Mouse (Mus musculus) frontal cortex, postnatal 14 days (tissue): ENCODE results near the gene Spink8.
"Not testable (repeated sequence)": the region's sequence is repeated elsewhere in the genome, so short reads cannot be mapped to it uniquely, and the experiment has no call there.

Experiments
- DNase-seq, 2 experiments: peaks; one replicate each; pipeline ENCODE4 v3.0.0; 2022; ENCODE audit warnings: low spot score in 2 of 2

Spink8 gene

GRCm38 (mm10) chr9:109811980-109812379 is at the start of gene Spink8:
Gene Spink8 (plus strand): TSS chr9:109812280.
- DNase-seq, result no peak

GRCm38 (mm10) chr9:109766841-109767240 is 45.2 kb upstream of the Spink8 start:
- not testable (repeated sequence) for DNase-seq

DNA sequence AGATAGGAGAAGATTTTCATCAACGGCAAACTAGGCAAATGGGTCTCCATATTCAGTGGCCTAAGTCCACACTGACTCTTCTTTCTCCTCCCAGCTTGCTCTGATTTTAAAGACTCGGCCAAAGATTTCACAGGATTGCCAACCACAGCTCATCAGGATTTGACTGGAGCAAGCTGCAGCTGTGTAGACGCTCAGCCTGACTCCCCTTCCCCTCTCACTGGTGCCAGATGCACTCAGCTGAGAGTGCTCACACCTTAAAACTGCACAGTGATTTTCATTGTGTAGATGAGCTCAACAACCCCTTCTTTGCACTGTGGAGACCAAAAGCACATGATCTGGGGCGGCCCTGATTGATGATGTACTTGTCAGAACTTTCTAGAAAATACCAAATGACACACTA is 21.5 kb upstream of the Spink8 start, which contains the start of gene Fbxw27:
Gene Fbxw27 (minus strand): TSS at position 101 of the 400 bp plus-strand sequence.
- not testable (repeated sequence) for DNase-seq

DNA sequence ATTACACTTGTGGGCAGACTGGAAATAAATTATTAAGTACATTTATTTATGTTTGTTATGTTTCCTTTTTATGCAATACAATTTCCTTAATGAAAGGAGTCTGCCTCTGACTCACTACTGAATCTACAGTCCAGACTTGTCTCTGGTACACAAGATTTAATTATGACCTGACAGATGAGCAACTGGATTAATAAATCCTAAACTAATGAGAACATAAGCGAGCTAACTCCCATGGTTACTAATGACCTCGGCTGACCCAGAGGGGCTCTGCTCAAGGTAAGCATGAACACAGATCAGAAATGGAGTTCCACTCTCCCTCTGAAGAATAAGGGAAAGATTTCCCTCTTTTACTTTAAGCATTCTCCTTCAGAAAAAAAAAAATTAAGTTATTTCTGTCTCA is 16.9 kb upstream of the Spink8 start:
- DNase-seq, result no peak

GRCm38 (mm10) chr9:109795811-109796210 is 16.3 kb upstream of the Spink8 start:
- no peak for DNase-seq

DNA sequence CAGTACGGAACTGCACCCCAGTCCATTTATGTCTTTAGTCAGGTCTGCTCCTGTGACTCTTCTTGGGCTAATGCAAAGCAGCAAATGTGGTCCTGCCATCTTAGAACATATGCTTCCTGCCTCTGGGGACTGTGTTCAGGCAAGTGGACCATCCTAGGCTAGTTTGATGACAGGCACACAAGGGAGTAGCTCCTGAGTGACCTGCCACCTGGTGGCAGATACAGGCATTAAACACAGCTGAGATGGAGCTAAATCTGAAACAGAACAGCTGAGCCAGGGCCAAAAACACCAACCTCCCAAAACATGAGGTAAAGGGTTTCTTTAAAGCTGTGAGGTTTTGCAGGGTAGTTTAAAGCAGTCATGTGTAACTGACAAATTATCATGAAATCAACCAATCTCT is 14.0 kb upstream of the Spink8 start:
- DNase-seq, result no peak

DNA sequence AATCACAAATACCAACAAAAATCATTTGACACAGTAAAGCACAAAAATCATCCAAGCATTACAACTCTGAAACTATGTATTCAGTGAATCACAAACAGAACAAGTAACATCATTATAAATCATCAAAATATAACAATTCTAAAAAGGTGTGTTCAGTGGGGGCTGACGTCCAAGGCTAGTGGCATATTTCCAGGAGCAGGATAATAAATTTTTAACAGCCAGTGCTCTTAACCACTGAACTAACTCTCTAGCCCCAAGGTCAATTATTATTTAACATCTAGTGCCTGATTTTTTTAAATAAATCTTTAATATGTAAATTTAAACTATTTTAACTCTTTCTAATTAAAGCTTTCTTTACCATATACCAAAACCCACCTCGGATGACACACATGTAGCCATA is 6.5 kb upstream of the Spink8 start:
- DNase-seq, result not testable (repeated sequence)

DNA sequence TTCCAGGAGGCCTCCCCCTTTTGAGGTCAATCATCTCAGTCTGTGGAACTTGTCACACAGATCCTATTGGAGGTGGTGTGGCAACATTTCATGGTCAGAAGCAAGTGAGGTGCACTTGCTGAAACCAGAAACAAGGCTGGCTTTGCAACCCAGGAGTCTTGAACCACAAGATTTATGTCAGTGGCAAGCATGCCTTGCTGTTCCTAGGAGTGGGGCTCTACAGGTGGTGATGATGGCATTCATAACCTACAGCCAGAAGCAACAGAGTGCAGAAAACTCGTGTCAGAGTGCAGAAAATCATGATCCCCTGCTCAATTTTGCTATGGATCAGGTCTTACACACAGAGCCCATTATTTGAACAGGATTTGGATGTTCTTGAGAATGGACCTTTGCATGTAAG is 5.8 kb upstream of the Spink8 start:
- no peak for DNase-seq

GRCm38 (mm10) chr9:109806695-109807293 is 5.3 kb upstream of the Spink8 start:
- no peak for DNase-seq

DNA sequence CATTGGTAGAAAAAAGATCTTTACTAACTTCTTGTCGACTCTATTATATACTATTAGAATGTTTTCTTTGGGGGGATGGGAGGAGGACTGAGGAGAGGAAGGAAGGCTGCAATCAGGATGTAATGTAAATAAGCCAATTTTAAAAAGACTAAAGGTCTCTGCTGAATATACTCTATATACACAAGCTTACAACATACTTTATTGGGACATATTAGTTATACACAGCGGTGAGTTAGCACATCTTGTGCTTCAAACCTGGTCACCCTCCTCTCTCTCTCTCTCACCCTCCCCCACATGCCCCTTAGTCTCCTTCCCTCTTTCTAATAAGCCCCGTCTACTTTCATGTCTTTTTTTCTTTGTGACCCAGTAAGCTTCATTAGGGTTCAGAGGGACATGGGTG is 4.2 kb upstream of the Spink8 start:
- DNase-seq, result no peak

DNA sequence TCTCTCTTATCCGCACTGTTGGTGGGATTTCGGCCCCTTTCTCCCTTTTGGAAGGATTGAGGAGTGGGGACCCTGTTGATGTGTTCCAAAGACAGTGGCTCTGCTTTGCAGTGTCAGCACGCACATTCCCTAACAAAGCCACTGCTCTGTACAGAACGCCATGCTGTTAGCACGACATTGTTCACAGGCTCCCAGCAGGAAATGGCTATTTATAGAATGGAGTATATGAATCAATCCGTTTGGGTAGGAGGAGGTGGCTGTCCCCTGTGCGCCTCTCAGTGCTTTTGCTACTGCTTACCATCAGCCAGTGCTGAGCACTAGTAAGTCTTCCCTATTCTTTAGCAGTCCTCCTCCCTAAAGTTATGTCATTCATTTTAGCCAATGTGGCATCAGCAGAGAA is 1.3 kb downstream of the Spink8 start:
- no peak for DNase-seq

DNA sequence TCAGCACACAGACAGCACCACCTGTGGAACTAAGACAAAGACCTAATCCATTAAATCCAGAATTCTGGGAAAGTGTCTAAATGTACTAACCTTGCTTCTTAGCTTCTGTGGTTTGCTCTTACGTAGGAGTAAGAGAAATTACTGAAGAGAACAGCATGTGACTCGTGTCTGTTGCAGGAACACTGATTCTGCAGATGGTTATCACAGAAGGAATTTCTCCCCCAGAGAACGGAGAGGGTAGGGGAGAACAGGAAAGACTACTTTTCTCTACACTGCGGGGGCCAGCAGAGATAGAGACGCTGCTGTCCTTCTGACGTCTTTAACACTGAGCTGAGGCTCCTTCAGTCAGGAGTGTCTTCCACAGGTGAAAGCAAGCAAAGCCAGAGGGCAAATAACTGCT is 4.3 kb downstream of the Spink8 start:
- DNase-seq, result no peak

- no peak for DNase-seq
These were observed 13.7 kb downstream of the Spink8 start for GRCm38 (mm10) chr9:109825739-109826138.

GRCm38 (mm10) chr9:109826181-109826580 is 14.1 kb downstream of the Spink8 start:
- DNase-seq, result no peak

DNA sequence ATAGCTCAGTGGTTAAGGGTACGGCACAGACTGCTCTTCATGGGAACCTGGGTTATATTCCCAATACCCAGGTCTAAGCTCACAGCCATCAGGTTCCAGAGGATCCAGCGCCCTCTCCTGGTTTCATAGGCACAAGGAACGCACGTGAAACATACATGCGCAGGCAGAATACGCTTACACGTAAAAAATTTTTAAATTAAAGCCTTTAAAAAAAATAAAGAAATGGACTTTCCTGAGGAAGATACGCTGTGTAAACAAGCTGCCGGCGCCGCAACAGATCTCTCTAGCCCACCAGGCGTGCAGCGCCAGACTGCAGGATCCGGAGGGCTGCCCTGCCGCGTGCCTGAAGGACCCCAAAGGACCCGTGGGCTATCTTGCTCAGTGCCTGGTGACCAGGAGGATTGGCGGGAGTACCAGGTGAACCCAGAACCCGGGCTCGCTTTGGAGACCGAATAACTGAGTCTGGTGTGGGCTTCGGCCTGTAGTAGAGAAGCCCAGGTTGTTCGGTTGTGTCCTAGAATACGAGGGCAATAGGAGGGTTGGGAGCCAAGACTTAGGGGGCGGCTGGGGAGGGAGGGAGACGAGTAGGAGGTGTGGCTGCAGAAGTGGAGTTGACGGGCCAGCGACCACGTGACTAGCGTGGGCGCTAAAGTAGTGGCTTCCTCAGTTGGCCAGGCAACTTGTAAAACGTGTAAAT is 20.5 kb downstream of the Spink8 start, which contains the start of gene Nme6:
Gene Nme6 (plus strand): TSS at position 359 of the 697 bp plus-strand sequence.
- DNase-seq, result peak; percentile 59 to 76

- DNase-seq, result no peak
These were observed 21.0 kb downstream of the Spink8 start for GRCm38 (mm10) chr9:109833088-109833412.

DNA sequence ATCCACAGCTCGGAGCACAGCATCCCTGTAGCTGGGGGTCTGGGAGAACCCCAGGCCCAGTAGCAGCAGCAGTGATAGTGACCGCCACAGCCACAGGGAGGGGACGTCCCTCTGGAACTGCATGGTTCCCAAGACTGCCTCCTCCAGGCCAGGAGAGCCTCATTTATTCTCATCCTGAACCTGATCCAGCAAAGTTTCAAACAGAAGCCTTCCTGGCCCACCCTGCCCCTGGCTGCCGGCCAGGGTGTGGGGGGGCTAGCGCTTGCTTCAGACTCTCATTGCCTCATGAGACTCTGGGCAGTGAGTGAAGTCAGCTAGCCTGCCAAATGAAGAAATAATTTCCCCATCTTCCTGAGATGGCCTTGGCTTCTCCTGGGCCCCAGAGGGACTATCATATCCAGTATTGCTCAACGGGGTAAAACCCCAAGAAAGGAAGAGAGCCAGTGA is 37.3 kb downstream of the Spink8 start, which contains the start of gene Camp:
Gene Camp (minus strand): TSS at position 306 of the 447 bp plus-strand sequence.
- no peak for DNase-seq

DNA sequence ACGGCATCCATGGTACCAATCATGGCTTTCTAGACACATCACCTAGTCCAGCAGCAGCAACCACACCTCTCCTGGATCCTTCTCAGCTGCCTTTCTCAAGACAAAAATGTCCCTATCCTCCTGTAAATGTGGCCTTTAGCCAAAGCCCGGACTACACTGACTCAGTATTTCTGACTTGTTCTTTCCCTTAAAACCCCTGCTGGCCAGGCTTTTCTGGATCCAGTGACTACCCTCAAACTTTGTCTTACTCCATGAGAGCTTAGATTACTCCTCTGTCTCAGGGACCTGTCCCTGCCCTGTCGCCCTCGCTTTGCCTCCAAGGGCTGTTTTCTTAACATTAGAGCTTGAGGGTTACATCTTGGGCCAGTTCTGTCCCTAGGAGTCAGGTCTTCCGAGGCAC is 38.0 kb downstream of the Spink8 start:
- no peak for DNase-seq

GRCm38 (mm10) chr9:109854341-109854740 is 42.3 kb downstream of the Spink8 start:
- DNase-seq, result no peak

GRCm38 (mm10) chr9:109855947-109856346 is 43.9 kb downstream of the Spink8 start:
- no peak for DNase-seq

DNA sequence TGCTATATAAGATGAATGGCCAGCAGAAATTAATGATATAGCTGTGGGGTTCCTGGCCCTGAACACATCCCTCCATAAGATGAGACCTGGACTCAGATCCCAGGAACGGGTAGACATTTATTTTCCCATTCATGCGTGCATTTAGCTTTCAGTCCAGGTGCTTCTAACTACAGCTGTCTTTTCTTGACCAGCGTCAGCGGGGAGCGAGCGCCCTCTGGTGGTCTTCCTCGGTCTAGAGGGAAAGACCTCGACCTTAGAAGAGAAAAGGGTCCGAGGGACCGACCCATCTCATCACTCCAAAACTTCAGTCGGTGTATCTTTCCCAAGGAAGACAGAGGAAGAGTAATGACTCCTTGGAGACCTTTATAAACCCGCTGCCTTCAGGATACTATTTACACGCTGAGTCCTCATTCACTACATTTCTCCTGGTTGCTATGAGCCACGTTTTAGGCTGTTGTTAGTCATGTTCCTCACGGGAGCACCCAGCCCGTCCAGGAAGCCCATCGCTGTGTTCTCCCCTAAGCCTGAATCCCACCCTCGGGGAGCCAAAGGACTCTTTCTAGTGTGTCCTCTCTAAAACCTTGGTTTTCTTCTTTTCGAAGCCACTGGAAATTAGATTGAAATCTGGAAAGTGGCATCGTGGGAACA is 50.4 kb downstream of the Spink8 start:
- peak; percentile 35 to 74 for DNase-seq

DNA sequence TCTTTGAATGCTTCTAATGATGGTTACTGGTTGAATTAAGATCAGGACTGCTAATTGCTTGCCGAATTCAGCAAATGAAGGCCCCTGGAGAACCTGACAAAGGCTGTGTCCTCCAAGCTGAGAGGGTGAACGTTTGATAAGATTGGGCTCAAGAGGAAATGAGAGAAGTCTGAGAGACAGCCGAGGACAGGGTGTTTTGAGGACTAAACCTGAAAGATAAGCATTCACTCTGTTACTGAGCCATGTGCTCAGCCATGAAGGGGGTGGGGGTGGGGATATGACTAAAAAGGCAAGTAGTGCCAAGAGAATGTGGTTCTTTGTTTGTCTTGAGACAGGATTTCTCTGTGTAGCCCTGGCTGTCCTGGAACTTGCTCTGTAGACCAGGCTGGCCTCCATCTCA is 51.0 kb downstream of the Spink8 start:
- DNase-seq, result no peak

DNA sequence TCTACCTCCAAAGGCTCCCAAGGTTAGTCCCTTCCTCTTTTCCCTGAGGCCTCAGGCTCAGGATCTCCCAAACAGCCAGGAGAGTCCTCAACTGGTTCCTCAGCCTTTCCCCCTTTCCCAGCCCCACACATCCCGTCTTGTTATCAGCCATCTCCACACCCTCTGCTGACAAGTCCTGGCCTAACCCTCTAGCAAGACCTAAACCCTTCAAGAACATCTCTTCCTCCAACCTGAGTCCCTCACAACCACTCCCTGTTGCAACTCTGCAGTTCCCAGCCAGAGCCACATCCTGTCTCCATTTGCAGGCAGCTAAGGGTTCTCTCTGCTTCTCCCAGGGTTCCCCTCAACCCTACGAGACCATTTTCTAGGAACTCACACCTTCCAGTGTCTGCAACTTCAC is 54.1 kb downstream of the Spink8 start:
- no peak for DNase-seq
